Mouse (Mus musculus) E14TG2a.4 (cell line): ENCODE measurements around the gene Bpifb4.

Experiments
- CTCF ChIP-seq: conservative IDR thresholded peaks from 2 replicates; pipeline ENCODE4 v1.5.1; 2014; ENCODE audit warnings: low read length
- NANOG ChIP-seq: IDR thresholded peaks from 2 replicates; pipeline ENCODE4 v1.6.1; 2014; ENCODE audit warnings: borderline replicate concordance, low read length, mixed read lengths
- POU5F1 ChIP-seq: IDR thresholded peaks from 2 replicates; pipeline ENCODE4 v1.6.1; 2014; ENCODE audit warnings: low read length, borderline replicate concordance

DNA sequence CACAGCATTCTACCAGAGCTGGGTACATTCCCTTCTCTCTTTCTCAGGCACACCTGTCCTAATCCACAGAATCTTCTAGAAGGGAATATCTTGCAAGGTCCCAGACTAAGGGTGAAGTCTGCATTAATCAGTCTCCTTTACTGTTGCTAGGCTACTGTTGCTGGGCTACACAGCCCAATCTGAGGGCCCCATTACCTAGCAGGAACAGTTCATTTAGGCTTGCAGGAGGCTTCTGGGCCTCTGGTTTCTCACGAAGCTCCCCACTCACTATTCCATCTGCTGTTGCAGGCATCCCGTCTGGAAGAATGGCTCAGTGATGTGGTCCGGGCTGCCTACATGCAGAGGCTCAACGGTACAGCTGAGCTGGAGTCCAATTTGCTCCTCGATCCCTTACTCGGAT is 6.9 kb upstream of the Bpifb4 start:
- TF ChIP-seq CTCF: no peak
- TF ChIP-seq POU5F1: no peak
- no peak for TF ChIP-seq NANOG
